Mouse (Mus musculus) 3T3-L1 (cell line): ENCODE data around the gene Slc35e1.

Experiments used
- DNase-seq: peaks from one replicate; pipeline ENCODE4 v3.0.0-alpha.2; 2015; ENCODE audit warnings: low read depth, low spot score

The Slc35e1 gene

GRCm38 (mm10) chr8:72485456-72486199 is 6.8 kb downstream of the Slc35e1 start:
- peak; percentile 85 for DNase-seq

DNA sequence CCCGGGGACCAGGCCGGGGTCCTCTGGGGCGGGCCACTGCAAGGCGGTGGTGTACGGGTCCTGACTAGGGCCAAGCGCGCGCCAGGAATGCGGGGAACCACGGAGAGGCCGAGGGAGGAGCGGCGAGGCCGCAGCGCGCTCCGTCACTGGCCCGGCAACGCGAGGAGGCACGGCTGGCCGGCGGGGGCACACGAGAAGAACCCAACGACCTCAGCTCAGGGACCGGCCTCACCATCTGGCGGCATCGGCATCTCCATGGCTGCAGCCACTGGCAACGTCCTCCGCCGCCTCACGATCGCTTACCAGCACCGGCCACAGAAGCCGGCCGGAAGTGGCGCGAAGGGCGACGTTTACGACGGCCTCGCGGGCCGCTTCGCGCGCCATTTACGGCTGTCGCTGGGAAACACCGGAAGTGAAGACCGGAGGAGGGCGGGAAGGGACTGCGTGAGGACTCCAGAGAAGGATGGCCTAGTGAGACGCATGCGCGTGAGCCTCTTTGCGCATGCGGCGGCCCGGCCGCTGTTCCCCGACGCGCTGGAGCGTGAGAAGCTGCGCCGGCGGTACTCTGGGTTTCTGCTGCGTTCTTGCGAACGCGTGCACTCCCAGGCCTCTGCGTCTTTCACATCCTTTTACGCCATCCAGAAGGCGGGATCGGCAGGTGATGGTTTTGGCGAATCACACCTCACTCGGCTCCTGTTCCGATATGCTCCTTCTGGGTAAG is 17.4 kb downstream of the Slc35e1 start, which contains the start of gene Cherp:
Gene Cherp, minus strand, starts transcription at position 401 of the 721 bp plus-strand sequence.
- peak; percentile 100 for DNase-seq

GRCm38 (mm10) chr8:72470684-72471083 is 21.7 kb downstream of the Slc35e1 start:
- no peak for DNase-seq

GRCm38 (mm10) chr8:72469984-72470383 is 22.4 kb downstream of the Slc35e1 start:
- no peak for DNase-seq

- DNase-seq: no peak
Measured at GRCm38 (mm10) chr8:72469243-72469642, 23.2 kb downstream of the Slc35e1 start.

- DNase-seq: no peak
Measured at GRCm38 (mm10) chr8:72464211-72464610, 28.2 kb downstream of the Slc35e1 start.

DNA sequence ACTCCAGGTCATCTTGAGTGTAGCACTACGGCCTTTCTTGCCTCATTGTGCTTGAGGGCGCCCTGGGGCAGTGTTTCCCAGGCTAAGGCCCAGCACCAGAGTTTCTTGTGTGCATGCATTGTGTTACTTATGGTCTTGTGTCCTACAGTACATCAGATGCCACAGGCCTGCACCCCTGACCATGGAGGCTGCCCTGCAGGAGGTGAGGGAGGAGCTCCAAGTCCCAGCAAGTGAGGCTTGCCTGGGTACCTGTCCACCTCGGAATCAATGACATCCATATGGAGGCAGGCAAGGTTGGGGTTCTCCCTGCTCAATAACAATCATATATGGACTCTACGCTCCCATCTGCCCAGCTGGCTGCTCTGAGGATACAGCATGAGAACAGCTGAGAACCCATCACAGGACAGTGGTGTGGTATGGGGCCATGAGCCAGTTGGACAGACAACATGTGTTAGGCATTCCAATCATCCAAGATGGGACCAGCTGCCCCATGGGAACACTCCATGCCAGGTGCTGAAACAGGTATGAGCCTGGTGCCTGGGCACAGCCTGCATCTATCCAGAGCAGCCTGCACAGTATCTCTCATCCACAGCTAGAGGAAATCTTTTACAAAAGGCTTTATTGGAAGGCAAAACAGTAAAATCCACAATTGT is 32.4 kb downstream of the Slc35e1 start:
- DNase-seq: no peak

DNA sequence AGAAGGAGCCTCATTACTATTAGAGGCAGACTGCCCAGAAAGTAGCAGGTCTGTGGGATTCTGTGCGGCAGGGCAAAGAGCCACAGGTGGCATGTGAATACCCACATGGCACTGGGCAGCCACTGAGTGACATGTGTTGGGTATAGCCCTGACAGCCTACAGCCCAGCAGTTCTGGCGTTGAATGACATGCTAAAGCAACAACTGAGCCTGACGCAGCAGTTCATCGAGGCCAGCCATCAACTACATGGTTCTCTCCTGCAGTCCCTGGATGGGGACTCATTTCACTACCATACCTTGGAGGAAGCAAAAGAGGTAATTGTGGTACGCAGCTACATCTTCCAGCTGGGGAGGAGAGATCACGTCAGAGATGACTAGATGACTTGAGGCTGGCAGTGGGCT is 34.0 kb downstream of the Slc35e1 start:
- DNase-seq: no peak

GRCm38 (mm10) chr8:72457806-72458205 is 34.6 kb downstream of the Slc35e1 start:
- no peak for DNase-seq

DNA sequence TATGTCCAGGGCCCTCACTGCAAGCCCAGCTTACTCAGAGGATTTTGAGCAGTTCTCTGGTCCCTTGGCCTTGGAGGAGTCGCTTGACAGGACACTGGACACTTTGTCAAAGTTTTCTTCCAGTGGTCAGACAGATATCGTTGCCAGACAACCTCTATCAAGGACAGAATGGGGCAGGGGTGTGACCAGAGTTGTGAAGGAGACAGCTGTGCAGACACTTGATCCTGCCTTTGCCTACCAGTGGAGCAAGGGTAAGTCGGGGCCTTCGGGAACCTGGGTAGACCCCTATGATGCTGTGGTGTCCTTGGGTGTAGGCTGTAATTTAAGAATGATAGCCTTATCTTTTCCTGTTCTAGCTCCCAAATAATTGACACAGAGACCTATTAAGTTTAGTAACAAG is 37.1 kb downstream of the Slc35e1 start:
- no peak for DNase-seq

DNA sequence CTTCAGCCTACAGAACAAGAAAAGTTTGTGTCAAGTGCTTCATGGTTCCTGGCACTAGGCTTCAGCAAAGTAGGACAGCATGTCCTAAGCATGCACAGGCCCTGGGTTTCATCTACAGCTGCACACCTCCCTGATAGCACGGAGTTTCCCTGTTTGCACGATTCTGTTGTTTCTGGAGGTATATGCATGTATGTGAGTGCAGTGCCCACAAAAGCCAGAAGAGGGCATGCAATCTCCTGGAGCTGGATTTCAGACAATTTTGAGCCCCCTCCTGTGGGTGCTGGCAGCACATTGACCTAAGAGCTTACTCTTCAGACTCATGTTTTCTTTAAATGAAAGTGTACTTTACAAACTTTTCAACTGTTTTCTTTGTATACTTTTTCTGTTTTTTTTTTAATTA is 38.5 kb downstream of the Slc35e1 start:
- no peak for DNase-seq

DNA sequence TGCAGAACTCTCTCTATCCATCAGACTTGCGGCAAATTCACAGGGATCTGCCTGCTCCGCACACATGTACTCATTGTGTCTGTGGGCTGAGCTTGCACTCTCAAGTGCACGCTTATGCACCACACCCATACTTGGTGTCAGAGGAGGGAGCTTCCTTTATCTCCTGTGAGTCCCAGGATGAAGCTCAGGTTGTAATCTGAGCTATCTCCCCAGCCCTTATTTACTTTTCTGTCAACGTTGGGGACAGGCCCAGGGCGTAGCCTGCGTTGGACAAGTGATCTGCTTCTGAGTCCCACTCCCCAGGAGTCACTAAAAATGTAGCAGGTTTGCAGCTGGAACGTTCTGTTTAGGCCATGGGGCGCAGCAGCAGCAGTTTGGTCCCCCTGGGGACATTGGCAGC is 40.9 kb downstream of the Slc35e1 start:
- no peak for DNase-seq

DNA sequence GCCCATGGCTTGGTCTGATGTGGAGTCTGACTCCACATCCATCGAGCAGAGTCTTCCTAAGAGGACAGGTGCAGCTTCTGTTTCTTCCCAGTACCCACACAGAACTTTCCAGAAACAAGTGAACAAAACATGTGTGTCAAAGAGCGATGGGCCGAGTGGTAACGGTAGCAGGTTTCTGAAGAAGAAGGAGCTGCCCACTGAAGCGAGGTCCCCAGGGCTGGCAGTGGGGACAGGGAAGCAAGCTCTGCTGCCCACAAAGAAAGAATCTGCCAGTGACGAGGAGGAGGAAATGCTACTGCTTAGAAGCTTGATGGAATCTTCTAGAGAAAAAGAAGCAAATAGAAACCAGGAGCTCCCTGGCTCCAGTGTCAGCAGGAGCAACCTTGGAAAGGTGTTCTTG is 47.3 kb downstream of the Slc35e1 start:
- no peak for DNase-seq

DNA sequence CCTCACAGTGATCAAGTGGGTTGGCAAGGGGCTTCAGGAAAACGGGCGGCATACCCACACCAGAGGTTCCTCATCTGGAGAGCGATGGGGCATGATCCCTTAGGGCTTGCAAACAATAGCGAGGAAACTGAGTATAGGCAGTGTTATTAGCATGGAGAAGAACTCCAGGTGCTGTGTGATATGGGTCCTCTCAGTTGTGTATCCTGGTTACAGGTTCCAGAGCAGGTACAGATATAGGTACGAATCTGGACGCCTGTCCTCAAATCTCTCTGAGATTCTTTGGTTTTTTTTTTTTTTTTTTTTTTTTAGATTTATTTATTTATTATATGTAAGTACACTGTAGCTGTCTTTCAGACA is 48.4 kb downstream of the Slc35e1 start:
- no peak for DNase-seq

- DNase-seq: peak; percentile 100
Measured at GRCm38 (mm10) chr8:72443338-72443993, 48.9 kb downstream of the Slc35e1 start, which contains the start of the genes Calr3 and 1700030K09Rik. Gene Calr3 (minus strand): TSS chr8:72443870. Gene 1700030K09Rik (plus strand): TSS chr8:72443880.

DNA sequence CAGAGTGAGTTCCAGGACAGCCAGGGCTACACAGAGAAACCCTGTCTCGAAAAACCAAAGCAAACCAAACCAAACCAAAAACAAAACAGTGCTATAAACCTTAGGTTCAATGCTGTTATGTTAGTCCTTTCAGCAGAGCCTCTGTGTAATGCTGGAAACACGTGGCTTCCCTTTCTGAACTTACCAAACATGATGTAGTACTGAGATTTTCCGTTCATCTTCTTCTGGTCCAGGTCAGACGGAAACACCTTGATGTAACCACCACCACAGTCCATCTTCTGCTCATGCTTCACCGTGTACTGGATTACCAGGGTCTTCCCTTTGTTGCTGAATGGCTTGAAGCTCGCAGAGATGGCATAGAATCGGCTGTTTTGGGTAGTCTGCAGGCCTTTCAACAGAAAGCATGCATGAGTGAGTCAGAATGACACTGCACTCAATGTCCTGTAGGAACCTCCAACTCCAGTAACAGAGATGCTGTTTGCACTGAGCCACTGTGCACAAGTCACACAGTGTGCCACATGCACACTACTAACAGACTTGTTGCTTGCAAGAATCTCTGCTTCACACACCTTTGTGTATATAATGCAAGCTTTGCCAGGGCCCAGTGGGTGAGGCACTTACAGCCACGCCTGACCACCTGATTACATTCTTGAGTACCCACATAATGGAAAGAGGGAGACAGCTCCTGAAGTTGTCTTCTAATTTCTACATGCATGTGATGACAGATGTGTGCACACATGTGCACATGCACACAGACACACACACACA is 54.0 kb downstream of the Slc35e1 start:
- no peak for DNase-seq

GRCm38 (mm10) chr8:72434952-72435351 is 57.5 kb downstream of the Slc35e1 start:
- peak; percentile 92 for DNase-seq
